31 mouse cellular contexts compared by ENCODE assay signal in the genomic region with DNA sequence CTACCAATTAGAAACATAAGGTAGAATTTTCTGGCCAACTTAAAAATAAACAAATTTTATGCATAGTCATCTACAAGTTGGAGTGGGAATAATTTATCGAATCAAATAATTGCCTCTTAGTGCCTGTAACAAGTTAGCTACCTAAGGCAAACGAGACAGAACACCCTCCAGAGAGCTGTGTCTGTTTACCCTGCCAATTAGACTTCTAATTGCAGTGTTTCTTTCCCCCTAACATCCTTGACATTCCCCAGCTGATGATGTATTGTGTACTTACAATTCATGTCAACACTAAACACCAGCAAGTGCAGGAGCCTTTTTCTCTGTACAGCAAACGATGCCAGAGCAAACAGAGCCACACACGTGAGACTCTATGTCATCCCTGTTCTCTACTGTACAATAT.
DNase-seq lines count a peak whose midpoint lies in the region; ATAC-seq lines count a peak whose summit lies in the region.
"Had no signal": no experiment of that assay in that cellular context is flagged by ENCODE, and none has a peak within 500 bp of the region (broad histone marks: within the 10 kb centered on the region; RNA-seq: fewer than 3 reads in every experiment).

No protein-coding gene starts in this region.

- H3K36me3 ChIP-seq in embryonic facial prominence, embryonic 14.5 days (ENCODE audit: control insufficient read depth, insufficient read depth, low read length) = no peaks in the 10 kb centered on the region
- H3K36me3 ChIP-seq in embryonic facial prominence, embryonic 10.5 days (replicated peaks) = no peaks in the 10 kb centered on the region
- no peaks in the 10 kb centered on the region for H3K36me3 ChIP-seq in hindbrain, embryonic 16.5 days (ENCODE audit: control insufficient read depth, insufficient read depth, low read length)
- no peaks in the 10 kb centered on the region for H3K36me3 ChIP-seq in hindbrain, embryonic 14.5 days (replicated peaks; ENCODE audit: control insufficient read depth, insufficient read depth)
- no peaks in the 10 kb centered on the region for H3K36me3 ChIP-seq in neural tube, embryonic 14.5 days (ENCODE audit: control insufficient read depth, insufficient read depth, low read length)
- H3K36me3 ChIP-seq in neural tube, embryonic 15.5 days = no peaks in the 10 kb centered on the region
- H3K36me3 ChIP-seq: embryonic facial prominence, embryonic 13.5 days; G1E; heart, embryonic 13.5 days; liver, embryonic 13.5 days; midbrain, embryonic 13.5 days; stomach, embryonic 15.5 days had no signal

- no peak overlapping the region for H3K4me3 ChIP-seq in embryonic facial prominence, embryonic 14.5 days (ENCODE audit: low read depth, low read length)
- no peak overlapping the region for H3K4me3 ChIP-seq in embryonic facial prominence, embryonic 10.5 days
- no peak overlapping the region for H3K4me3 ChIP-seq in hindbrain, embryonic 16.5 days (ENCODE audit: low read length)
- H3K4me3 ChIP-seq in hindbrain, embryonic 14.5 days (replicated peaks; ENCODE audit: low read length) = no peak overlapping the region
- H3K4me3 ChIP-seq in neural tube, embryonic 14.5 days (ENCODE audit: low read depth, low read length) = no peak overlapping the region
- no peak overlapping the region for H3K4me3 ChIP-seq in neural tube, embryonic 15.5 days (replicated peaks)
- H3K4me3 ChIP-seq: embryonic facial prominence, embryonic 13.5 days; erythroblast, embryonic 14.5 days; heart, adult 2 months; heart, embryonic 13.5 days; liver, embryonic 13.5 days; megakaryocyte, embryonic 14.5 days; midbrain, embryonic 13.5 days; stomach, embryonic 15.5 days had no signal

- H3K4me2 ChIP-seq in embryonic facial prominence, embryonic 14.5 days (ENCODE audit: low read depth, low read length) = no peak overlapping the region
- no peak overlapping the region for H3K4me2 ChIP-seq in hindbrain, embryonic 16.5 days (ENCODE audit: low read length)
- no peak overlapping the region for H3K4me2 ChIP-seq in hindbrain, embryonic 14.5 days (replicated peaks)
- no peak overlapping the region for H3K4me2 ChIP-seq in neural tube, embryonic 14.5 days (ENCODE audit: low read depth, low read length)
- H3K4me2 ChIP-seq in neural tube, embryonic 15.5 days = no peak overlapping the region
- H3K4me2 ChIP-seq: embryonic facial prominence, embryonic 13.5 days; heart, embryonic 13.5 days; liver, embryonic 13.5 days; midbrain, embryonic 13.5 days; stomach, embryonic 15.5 days had no signal

- WGBS in embryonic facial prominence, embryonic 14.5 days = 23% methylated on average over 4 of the region's 4 CpGs
- WGBS in embryonic facial prominence, embryonic 10.5 days = 50% methylated on average over 4 of the region's 4 CpGs
- 55% methylated on average over 4 of the region's 4 CpGs for WGBS in hindbrain, embryonic 16.5 days
- 54% methylated on average over 4 of the region's 4 CpGs for WGBS in hindbrain, embryonic 14.5 days
- WGBS in neural tube, embryonic 14.5 days = 37% methylated on average over 4 of the region's 4 CpGs
- WGBS in neural tube, embryonic 15.5 days = 31% methylated on average over 4 of the region's 4 CpGs

- DNase-seq in embryonic facial prominence, embryonic 14.5 days (ENCODE audit: low spot score) = peak; percentile 29
- DNase-seq in embryonic facial prominence, embryonic 10.5 days (ENCODE audit: low spot score) = no peak
- DNase-seq in hindbrain, embryonic 14.5 days (ENCODE audit: low spot score) = no peak
- DNase-seq in forelimb bud, embryonic 11.5 days (ENCODE audit: low read depth, low spot score) = peak; percentile 3
- DNase-seq in liver = no peak
- DNase-seq: adrenal gland, postnatal 10 days; cerebellum, adult 11-12 months; cerebellum, adult 9-11 months; embryo, embryonic 11 days; gastrocnemius, postnatal 36 days; heart, adult 2 months; heart, postnatal 10 days; kidney, adult 18-20 months; kidney, postnatal 36 days; left cerebral cortex, postnatal 4 days; liver, embryonic 13.5 days; lung, adult 18-20 months; lung, postnatal 4 days; right cerebral cortex, postnatal 25 days had no signal

- no peak overlapping the region for H3K27ac ChIP-seq in embryonic facial prominence, embryonic 14.5 days (replicated peaks; ENCODE audit: low read depth, low read length)
- no peak overlapping the region for H3K27ac ChIP-seq in embryonic facial prominence, embryonic 10.5 days (replicated peaks)
- no peak overlapping the region for H3K27ac ChIP-seq in hindbrain, embryonic 16.5 days (ENCODE audit: low read depth, low read length)
- no peak overlapping the region for H3K27ac ChIP-seq in hindbrain, embryonic 14.5 days
- H3K27ac ChIP-seq in neural tube, embryonic 14.5 days (ENCODE audit: low read depth, low read length) = no peak overlapping the region
- H3K27ac ChIP-seq in neural tube, embryonic 15.5 days (replicated peaks) = no peak overlapping the region
- H3K27ac ChIP-seq: embryonic facial prominence, embryonic 13.5 days; heart, adult 2 months; heart, embryonic 13.5 days; liver, embryonic 13.5 days; midbrain, embryonic 13.5 days; stomach, embryonic 15.5 days had no signal

- no peak overlapping the region for H3K9ac ChIP-seq in embryonic facial prominence, embryonic 14.5 days (ENCODE audit: low read depth, low read length)
- no peak overlapping the region for H3K9ac ChIP-seq in hindbrain, embryonic 16.5 days (ENCODE audit: low read depth, low read length)
- no peak overlapping the region for H3K9ac ChIP-seq in hindbrain, embryonic 14.5 days
- no peak overlapping the region for H3K9ac ChIP-seq in neural tube, embryonic 14.5 days (replicated peaks; ENCODE audit: low read depth, low read length)
- no peak overlapping the region for H3K9ac ChIP-seq in neural tube, embryonic 15.5 days (replicated peaks)
- H3K9ac ChIP-seq: embryonic facial prominence, embryonic 13.5 days; heart, embryonic 13.5 days; liver, embryonic 13.5 days; midbrain, embryonic 13.5 days; stomach, embryonic 15.5 days had no signal

- H3K4me1 ChIP-seq in embryonic facial prominence, embryonic 14.5 days (ENCODE audit: control insufficient read depth, insufficient read depth, low read length) = no peaks in the 10 kb centered on the region
- H3K4me1 ChIP-seq in embryonic facial prominence, embryonic 10.5 days = no peaks in the 10 kb centered on the region
- no peaks in the 10 kb centered on the region for H3K4me1 ChIP-seq in hindbrain, embryonic 16.5 days (ENCODE audit: control insufficient read depth, insufficient read depth, low read depth, low read length)
- no peaks in the 10 kb centered on the region for H3K4me1 ChIP-seq in hindbrain, embryonic 14.5 days (replicated peaks; ENCODE audit: control insufficient read depth, insufficient read depth, low read length)
- no peaks in the 10 kb centered on the region for H3K4me1 ChIP-seq in neural tube, embryonic 14.5 days (ENCODE audit: control insufficient read depth, insufficient read depth, low read length)
- H3K4me1 ChIP-seq in neural tube, embryonic 15.5 days = no peaks in the 10 kb centered on the region
- H3K4me1 ChIP-seq: embryonic facial prominence, embryonic 13.5 days; heart, embryonic 13.5 days; liver, embryonic 13.5 days; megakaryocyte, embryonic 14.5 days; midbrain, embryonic 13.5 days; stomach, embryonic 15.5 days had no signal

- H3K27me3 ChIP-seq in embryonic facial prominence, embryonic 14.5 days (replicated peaks; ENCODE audit: control insufficient read depth, insufficient read depth, low read length) = no peaks in the 10 kb centered on the region
- no peaks in the 10 kb centered on the region for H3K27me3 ChIP-seq in embryonic facial prominence, embryonic 10.5 days (replicated peaks; ENCODE audit: low read depth, poor library complexity, severe bottlenecking)
- no peaks in the 10 kb centered on the region for H3K27me3 ChIP-seq in hindbrain, embryonic 16.5 days (replicated peaks; ENCODE audit: control insufficient read depth, insufficient read depth, low read length)
- H3K27me3 ChIP-seq in hindbrain, embryonic 14.5 days (ENCODE audit: control insufficient read depth, insufficient read depth, low read length) = no peaks in the 10 kb centered on the region
- H3K27me3 ChIP-seq in neural tube, embryonic 14.5 days (ENCODE audit: control insufficient read depth, insufficient read depth, low read length) = no peaks in the 10 kb centered on the region
- no peaks in the 10 kb centered on the region for H3K27me3 ChIP-seq in neural tube, embryonic 15.5 days (replicated peaks)
- H3K27me3 ChIP-seq: embryonic facial prominence, embryonic 13.5 days; heart, embryonic 13.5 days; liver, embryonic 13.5 days; megakaryocyte, embryonic 14.5 days; midbrain, embryonic 13.5 days; stomach, embryonic 15.5 days had no signal

- ATAC-seq in embryonic facial prominence, embryonic 14.5 days (ENCODE audit: low read depth) = no peak
- ATAC-seq in hindbrain, embryonic 16.5 days = 0 out of 2 replicates have a peak, but pooled peaks have one; percentile 37
- no peak for ATAC-seq in hindbrain, embryonic 14.5 days (ENCODE audit: low FRiP score)
- ATAC-seq in neural tube, embryonic 14.5 days (ENCODE audit: low read depth) = peak; percentile 66; the same call in 1 of the 2 replicates
- ATAC-seq in neural tube, embryonic 15.5 days (ENCODE audit: low FRiP score) = no peak
- ATAC-seq: lung, postnatal 0 days; midbrain, embryonic 13.5 days; Patski had no signal

- no peaks in the 10 kb centered on the region for H3K9me3 ChIP-seq in embryonic facial prominence, embryonic 14.5 days (ENCODE audit: control insufficient read depth, low read length)
- H3K9me3 ChIP-seq in embryonic facial prominence, embryonic 10.5 days = no peaks in the 10 kb centered on the region
- no peaks in the 10 kb centered on the region for H3K9me3 ChIP-seq in hindbrain, embryonic 16.5 days (ENCODE audit: control insufficient read depth, low read length)
- H3K9me3 ChIP-seq in hindbrain, embryonic 14.5 days (ENCODE audit: control insufficient read depth, low read length) = no peaks in the 10 kb centered on the region
- no peaks in the 10 kb centered on the region for H3K9me3 ChIP-seq in neural tube, embryonic 14.5 days (ENCODE audit: control insufficient read depth, low read length)
- no peaks in the 10 kb centered on the region for H3K9me3 ChIP-seq in neural tube, embryonic 15.5 days (replicated peaks)
- H3K9me3 ChIP-seq: embryonic facial prominence, embryonic 13.5 days; G1E; heart, embryonic 13.5 days; liver, embryonic 13.5 days; megakaryocyte, embryonic 14.5 days; midbrain, embryonic 13.5 days; stomach, embryonic 15.5 days had no signal

Comparison
In these comparisons a context has a peak if more than half of its experiments do, and no peak if none do; other contexts are left out.
1. ATAC-seq: peak in hindbrain, embryonic 16.5 days (single experiment) and neural tube, embryonic 14.5 days (single experiment); none in embryonic facial prominence, embryonic 14.5 days (single experiment), hindbrain, embryonic 14.5 days (single experiment) and neural tube, embryonic 15.5 days (single experiment).
2. DNase-seq: peak in embryonic facial prominence, embryonic 14.5 days (single experiment) and forelimb bud, embryonic 11.5 days (single experiment); none in embryonic facial prominence, embryonic 10.5 days (single experiment), hindbrain, embryonic 14.5 days (single experiment) and liver (single experiment).